Mouse (Mus musculus): Measurements from ENCODE around the gene Mif4gd. TPM values are rescaled to one million over a fixed set of nuclear protein-coding genes. Genes with fewer than 3 reads are reported as not detected.

Gene Mif4gd
- polyA plus RNA-seq, 1 experiment from 2014 or later: 37.6 TPM

DNA sequence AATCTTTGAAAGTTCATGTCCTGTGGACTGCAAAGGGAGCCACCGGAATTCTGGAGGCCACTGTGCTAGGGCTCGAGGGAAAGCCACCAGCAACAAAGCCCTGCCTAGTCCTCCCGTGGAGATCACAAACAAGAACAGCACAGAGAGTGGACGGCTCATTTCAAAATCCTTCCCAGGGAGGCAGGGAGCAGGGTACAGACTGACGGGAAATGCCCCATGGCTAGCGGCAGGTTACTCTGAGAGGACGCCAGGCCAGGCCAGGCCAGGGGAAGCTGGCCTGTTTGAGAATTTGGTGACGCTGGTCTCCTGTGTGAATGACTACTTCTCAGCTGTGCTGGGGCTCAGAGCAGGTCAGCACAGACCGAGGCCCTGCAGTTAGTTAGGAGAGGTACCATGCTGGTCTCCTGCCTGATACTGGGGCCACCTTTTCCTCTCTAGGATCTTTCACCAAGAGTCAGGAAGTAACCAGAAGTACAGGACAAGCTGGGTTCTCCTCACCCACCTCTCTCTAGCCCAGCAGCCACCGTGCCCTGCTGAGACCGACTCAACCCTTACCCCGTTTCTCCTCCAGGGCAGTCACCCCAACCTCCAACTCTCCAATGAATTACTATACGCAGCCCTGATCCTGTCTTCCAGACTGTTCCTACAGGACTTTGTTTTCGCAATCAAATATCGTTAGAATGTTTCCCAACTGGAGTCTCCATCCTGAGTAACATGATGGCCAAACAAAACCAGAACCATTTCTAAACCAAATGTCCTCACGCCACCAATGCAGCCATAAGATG is 6.2 kb upstream of the Mif4gd start:
- H3K9ac ChIP-seq: no peak overlapping the region
- peaks cover 80% of the 10 kb centered on the region for H3K36me3 ChIP-seq
- H3K4me2 ChIP-seq: no peak overlapping the region
- ATAC-seq (replicated peaks; ENCODE audit: low FRiP score): no peak
- H3K9me3 ChIP-seq (replicated peaks): no peaks in the 10 kb centered on the region
- peaks cover 22% of the 10 kb centered on the region for H3K4me1 ChIP-seq
- 88% methylated on average over 16 of the region's 16 CpGs for WGBS
- no peaks in the 10 kb centered on the region for H3K27me3 ChIP-seq
- no peak overlapping the region for H3K27ac ChIP-seq
- H3K4me3 ChIP-seq (replicated peaks): no peak overlapping the region

DNA sequence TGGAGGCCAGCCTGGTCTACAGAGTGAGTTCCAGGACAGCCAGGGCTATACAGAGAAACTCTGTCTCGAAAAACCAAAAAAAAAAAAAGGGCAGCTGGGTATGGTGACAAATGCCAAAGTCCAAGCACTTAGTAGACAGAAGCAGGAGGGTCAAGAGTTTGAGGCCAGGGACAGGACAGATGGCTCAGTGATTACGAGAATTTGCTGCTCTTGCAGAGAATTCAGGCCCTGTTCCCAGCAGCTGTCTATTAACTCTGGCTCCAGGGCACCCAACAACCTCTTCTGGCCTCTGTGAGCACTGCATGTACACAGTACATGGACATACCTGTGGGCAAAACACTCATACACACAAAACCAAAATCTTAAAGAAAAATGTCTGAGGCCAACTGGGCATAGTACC is 5.2 kb upstream of the Mif4gd start:
- Histone ChIP-seq H3K4me3 (replicated peaks) (no peak overlapping the region), H3K36me3 (peaks cover 72% of the 10 kb centered on the region), H3K27ac (no peak overlapping the region), H3K9me3 (replicated peaks) (no peaks in the 10 kb centered on the region), H3K4me2 (no peak overlapping the region), H3K4me1 (peaks cover 32% of the 10 kb centered on the region), H3K9ac (no peak overlapping the region), H3K27me3 (no peaks in the 10 kb centered on the region)
- ATAC-seq (replicated peaks; ENCODE audit: low FRiP score): no peak
- WGBS: 83% methylated on average over 2 of the region's 2 CpGs

DNA sequence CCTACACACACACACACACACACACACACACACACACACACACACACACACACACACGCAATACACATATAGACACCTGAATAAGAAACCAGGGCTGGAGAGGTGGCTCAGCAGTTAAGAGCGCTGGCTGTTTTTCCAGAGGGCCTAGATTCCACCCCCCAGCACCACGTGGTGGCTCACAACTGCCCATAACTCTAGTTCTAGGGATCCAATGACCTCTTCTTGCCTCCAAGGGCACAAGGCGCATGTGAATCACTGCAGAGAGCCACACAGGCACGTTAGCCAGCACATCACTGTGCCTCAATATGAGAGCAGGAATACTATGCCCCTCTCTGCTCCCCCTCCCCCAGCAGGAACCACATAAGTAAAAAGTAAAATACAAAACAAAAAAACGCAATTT is 4.1 kb upstream of the Mif4gd start:
- Histone ChIP-seq H3K36me3 (peaks cover 61% of the 10 kb centered on the region), H3K4me1 (peaks cover 38% of the 10 kb centered on the region), H3K4me2 (no peak overlapping the region), H3K27ac (no peak overlapping the region), H3K27me3 (no peaks in the 10 kb centered on the region), H3K4me3 (replicated peaks) (no peak overlapping the region), H3K9ac (no peak overlapping the region), H3K9me3 (replicated peaks) (no peaks in the 10 kb centered on the region)
- ATAC-seq (replicated peaks; ENCODE audit: low FRiP score): no peak
- 74% methylated on average over 6 of the region's 6 CpGs for WGBS

DNA sequence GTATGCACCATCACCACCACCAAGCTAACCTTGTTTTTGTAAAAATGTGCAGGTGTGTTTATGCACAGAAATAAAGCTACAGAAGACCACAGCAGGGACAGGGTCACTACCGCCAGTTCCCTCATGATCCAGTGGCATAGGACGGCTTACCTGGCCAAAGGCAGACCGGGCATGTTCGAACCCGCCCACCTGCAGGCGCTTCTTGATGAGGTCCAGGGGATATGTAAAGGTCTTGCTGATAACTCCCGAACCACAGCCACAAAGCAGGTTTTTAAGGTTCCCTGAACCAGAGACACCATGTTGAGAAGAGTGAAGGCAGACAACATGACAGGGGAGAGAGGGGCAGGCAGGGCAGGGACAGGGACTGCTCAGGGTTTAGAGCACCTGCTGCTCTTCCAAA is 3.6 kb upstream of the Mif4gd start:
- Histone ChIP-seq H3K27me3 (no peaks in the 10 kb centered on the region), H3K27ac (0 out of 2 replicates have a peak overlapping the region, but pooled peaks have one; percentile 99), H3K36me3 (peaks cover 58% of the 10 kb centered on the region), H3K9me3 (replicated peaks) (no peaks in the 10 kb centered on the region), H3K4me1 (peaks cover 43% of the 10 kb centered on the region), H3K4me2 (no peak overlapping the region), H3K9ac (no peak overlapping the region), H3K4me3 (replicated peaks) (no peak overlapping the region)
- WGBS: 92% methylated on average over 7 of the region's 7 CpGs
- no peak for ATAC-seq (replicated peaks; ENCODE audit: low FRiP score)

DNA sequence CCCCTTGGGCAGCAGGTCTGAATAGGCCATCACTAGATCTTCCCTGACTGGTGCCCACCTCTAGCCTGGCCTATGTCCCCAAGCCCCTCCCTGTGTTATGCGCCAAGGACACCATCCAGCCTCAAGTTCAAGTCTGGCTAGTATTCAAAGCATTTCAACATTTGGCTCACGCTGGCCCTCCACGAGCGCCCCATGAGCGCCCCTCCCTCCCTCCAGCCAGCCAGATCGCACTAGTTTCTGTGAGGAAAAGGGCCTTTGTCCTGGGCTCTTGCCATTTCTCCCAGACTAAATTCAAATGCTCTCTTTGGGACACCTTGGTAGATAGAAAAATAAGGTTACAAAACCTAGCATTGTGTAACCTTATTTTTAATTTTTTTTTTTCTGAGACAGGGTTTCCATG is 3.1 kb upstream of the Mif4gd start:
- no peak for ATAC-seq (replicated peaks; ENCODE audit: low FRiP score)
- Histone ChIP-seq H3K4me3 (replicated peaks) (no peak overlapping the region), H3K4me2 (no peak overlapping the region), H3K9ac (no peak overlapping the region), H3K9me3 (replicated peaks) (no peaks in the 10 kb centered on the region), H3K27me3 (no peaks in the 10 kb centered on the region), H3K4me1 (peaks cover 46% of the 10 kb centered on the region), H3K36me3 (peaks cover 53% of the 10 kb centered on the region), H3K27ac (peak overlapping the region; percentile 99; the same call in 1 of the 2 replicates)
- WGBS: 91% methylated on average over 6 of the region's 6 CpGs

DNA sequence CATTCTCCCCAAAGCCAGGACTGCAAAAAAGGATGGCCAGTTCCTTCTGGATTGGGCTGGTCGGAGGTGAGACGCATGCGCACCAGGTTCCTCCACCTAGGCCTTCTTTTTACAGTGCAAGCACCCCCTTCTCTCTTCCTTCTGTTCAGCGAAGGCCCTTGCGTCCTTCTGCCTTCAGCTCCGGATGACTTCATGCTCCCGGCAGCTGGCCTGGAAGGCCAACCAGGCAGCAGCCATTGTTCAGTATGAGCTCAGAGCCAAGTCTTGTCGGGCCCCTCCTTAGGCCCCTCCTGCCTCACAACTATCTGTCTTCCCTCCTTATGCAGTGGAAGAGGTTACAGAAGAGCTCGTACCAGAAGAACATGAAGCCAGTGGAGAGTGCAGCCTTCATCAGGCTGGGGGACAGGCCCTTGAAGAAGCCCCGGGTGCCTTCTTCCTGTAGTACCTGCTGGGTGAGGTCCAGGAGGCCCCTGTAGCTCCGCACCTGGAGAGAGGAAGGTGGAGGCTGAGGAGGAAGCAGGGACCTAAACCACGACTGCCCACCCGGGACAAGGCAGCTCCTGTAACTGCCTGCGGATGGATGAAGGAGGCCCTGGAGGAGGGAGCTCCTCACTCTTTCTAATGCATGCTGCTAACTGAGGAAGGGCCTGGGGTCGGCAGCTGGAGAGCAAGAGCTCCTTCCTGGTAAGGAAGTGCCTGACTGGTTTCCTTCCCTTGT is 2.5 kb upstream of the Mif4gd start:
- peaks cover 49% of the 10 kb centered on the region for H3K36me3 ChIP-seq
- WGBS: 78% methylated on average over 15 of the region's 15 CpGs
- H3K4me3 ChIP-seq (replicated peaks): no peak overlapping the region
- H3K9me3 ChIP-seq (replicated peaks): no peaks in the 10 kb centered on the region
- H3K4me1 ChIP-seq: peaks cover 46% of the 10 kb centered on the region
- no peak overlapping the region for H3K4me2 ChIP-seq
- H3K9ac ChIP-seq: peak overlapping the region; percentile 3; the same call in 1 of the 2 replicates
- no peaks in the 10 kb centered on the region for H3K27me3 ChIP-seq
- no peak for ATAC-seq (replicated peaks; ENCODE audit: low FRiP score)
- peak overlapping the region; percentile 99 for H3K27ac ChIP-seq

DNA sequence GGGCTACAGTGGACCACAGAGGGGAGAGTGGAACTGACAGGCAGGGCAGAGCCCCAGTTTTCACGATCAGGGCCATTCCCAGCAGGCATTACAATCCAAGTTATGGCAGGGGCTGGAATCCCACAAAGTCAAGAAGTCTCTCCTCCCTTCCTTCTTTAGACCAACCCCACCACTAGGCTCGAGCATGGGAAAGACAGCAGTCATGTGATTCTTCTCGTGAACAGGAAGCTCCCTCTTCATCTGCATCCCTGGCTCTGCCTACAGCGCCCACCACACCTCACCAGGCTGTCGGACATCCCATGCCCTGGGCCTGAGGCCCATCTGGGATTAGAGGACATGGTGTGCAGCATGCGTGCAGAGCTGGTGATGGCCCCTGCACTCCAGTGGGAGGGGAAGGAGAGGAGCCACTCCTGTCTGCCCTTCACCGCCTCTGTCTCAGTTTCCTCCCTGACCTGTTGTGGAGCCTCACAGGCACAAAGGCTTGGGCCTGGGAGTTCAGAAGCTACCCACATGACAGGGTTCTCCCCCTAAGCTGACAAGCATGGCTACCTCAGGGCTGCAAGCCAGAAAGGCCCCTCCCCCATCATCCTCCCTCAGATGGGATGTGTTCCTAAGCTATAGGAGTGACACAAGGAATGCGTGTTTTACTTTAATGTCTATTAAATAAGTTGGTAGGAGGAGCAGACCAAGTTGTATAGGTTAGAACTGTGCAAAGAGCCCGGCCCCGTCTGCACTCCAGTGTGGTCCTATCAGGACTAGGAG is 1.8 kb upstream of the Mif4gd start:
- Histone ChIP-seq H3K9ac (peak overlapping the region; percentile 3; the same call in 1 of the 2 replicates), H3K4me2 (no peak overlapping the region), H3K4me3 (replicated peaks) (no peak overlapping the region), H3K4me1 (peaks cover 47% of the 10 kb centered on the region), H3K36me3 (peaks cover 49% of the 10 kb centered on the region), H3K27ac (peak overlapping the region; percentile 99), H3K27me3 (no peaks in the 10 kb centered on the region), H3K9me3 (replicated peaks) (no peaks in the 10 kb centered on the region)
- 57% methylated on average over 10 of the region's 10 CpGs for WGBS
- ATAC-seq (replicated peaks; ENCODE audit: low FRiP score): peak; percentile 28

DNA sequence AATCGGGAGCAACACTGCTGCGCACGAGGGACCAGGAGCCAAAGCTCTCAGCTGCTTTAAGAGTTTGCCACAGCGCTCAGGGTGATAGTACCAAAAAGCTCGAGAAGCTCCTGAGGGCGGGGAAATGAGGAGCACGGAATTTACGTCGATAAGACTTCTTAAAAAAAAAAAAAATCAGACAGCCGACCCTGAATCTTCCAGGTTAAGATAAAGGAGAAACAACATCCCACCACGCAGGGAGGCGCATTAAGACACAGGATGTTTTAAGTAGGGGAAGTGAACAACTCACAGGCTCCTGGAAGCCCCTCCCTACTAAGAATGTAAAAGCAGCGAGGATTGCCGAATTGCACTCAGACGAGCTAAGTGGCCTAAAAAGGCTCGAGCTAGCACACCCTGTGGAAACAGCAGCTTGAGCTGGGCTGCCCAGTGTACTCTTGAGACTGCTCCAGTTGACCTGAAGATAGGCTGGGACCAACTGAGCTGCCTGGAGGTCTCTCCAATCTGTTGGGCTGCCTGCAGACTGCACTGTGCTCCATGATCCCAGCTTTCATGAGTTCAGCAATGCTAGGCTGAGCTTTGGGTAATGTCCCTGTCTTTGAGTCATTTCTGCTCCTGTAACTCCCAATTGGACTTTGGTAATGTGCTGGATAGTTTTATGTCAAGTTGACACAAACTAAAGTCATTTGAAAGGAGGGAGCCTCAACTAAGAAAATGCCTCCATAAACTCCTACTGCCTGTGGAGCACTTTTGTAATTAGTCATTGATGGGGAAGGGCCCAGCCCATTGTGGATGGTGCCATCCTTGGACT is 573 bp upstream of the Mif4gd start:
- ATAC-seq (replicated peaks; ENCODE audit: low FRiP score): 0 out of 2 replicates have a peak, but pooled peaks have one; percentile 2
- H3K4me3 ChIP-seq (replicated peaks): peak overlapping the region; percentile 83
- under 1% methylated on average over 16 of the region's 16 CpGs for WGBS
- peak overlapping the region; percentile 83 for H3K9ac ChIP-seq
- peaks cover 49% of the 10 kb centered on the region for H3K4me1 ChIP-seq
- no peaks in the 10 kb centered on the region for H3K9me3 ChIP-seq (replicated peaks)
- peak overlapping the region; percentile 93 for H3K4me2 ChIP-seq
- no peaks in the 10 kb centered on the region for H3K27me3 ChIP-seq
- peaks cover 50% of the 10 kb centered on the region for H3K36me3 ChIP-seq
- peak overlapping the region; percentile 99 for H3K27ac ChIP-seq

DNA sequence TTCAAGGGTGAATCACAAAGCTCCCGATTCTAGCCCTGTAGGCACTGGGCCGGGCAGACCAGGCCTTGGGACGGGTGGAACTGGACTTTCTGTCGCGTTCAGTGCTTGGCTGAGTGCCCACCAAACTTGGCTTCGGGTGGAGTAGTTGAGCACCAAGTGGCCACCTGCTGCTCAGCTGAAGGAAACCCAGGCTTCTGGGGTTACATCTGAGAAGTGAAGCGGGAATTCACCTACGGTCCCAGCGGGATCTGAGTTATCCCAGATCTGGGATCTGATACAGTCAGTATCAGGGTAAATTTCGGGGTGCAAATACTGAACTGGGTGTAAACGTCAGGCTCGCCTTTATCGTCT is 735 bp downstream of the Mif4gd start:
- under 1% methylated on average over 13 of the region's 13 CpGs for WGBS
- no peaks in the 10 kb centered on the region for H3K9me3 ChIP-seq (replicated peaks)
- H3K4me3 ChIP-seq (replicated peaks): peak overlapping the region; percentile 83
- H3K36me3 ChIP-seq: peaks cover 55% of the 10 kb centered on the region
- ATAC-seq (replicated peaks; ENCODE audit: low FRiP score): peak; percentile 29
- H3K4me1 ChIP-seq: peaks cover 49% of the 10 kb centered on the region
- H3K4me2 ChIP-seq: peak overlapping the region; percentile 93
- peak overlapping the region; percentile 99 for H3K27ac ChIP-seq
- peak overlapping the region; percentile 83 for H3K9ac ChIP-seq
- H3K27me3 ChIP-seq: no peaks in the 10 kb centered on the region

DNA sequence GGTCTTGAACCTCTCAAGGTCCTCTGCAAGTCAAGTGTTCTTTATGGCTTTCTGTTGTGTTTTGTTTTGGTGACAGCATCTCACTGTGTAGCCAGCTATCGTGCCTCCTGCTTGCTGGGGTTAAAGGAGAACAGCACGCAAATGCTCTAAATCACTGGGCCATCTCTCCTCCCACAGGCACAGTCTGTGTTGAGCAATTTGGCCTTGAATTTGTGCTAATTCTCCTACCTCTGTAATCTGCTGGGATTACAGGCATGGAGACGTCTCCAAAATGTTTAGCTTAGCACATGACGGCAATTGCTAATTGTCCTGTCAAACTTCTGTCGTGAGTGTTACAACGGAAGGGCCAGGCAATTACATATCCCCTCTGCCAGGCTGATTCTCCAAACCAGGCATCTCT is 1.6 kb downstream of the Mif4gd start:
- Histone ChIP-seq H3K27me3 (no peaks in the 10 kb centered on the region), H3K27ac (no peak overlapping the region), H3K36me3 (peaks cover 58% of the 10 kb centered on the region), H3K9me3 (replicated peaks) (no peaks in the 10 kb centered on the region), H3K4me2 (peak overlapping the region; percentile 93), H3K4me3 (replicated peaks) (0 out of 2 replicates have a peak overlapping the region, but pooled peaks have one; percentile 2), H3K9ac (no peak overlapping the region), H3K4me1 (peaks cover 47% of the 10 kb centered on the region)
- WGBS: 49% methylated on average over 6 of the region's 6 CpGs
- no peak for ATAC-seq (replicated peaks; ENCODE audit: low FRiP score)

DNA sequence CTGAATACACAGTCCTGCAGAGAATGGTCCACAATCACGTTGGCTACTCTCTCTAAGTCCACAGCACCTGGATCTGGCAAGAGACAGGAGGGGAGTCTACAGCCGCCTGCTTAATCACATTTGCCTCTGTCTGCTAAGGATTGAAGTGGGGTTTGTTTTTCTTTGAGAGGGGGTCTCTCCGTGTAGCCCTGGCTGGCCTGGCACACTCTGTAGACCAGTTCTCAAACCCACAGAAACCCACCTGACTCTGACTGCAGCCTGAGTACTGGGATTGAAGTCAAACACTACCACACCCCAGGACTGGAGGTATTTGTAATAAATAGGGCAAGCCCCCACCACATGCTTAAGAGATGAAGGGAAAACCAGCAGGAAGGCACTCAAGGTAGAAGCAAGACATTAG is 3.2 kb downstream of the Mif4gd start:
- no peak for ATAC-seq (replicated peaks; ENCODE audit: low FRiP score)
- 73% methylated on average over 3 of the region's 3 CpGs for WGBS
- no peak overlapping the region for H3K4me3 ChIP-seq (replicated peaks)
- peaks cover 46% of the 10 kb centered on the region for H3K4me1 ChIP-seq
- no peak overlapping the region for H3K27ac ChIP-seq
- H3K27me3 ChIP-seq: no peaks in the 10 kb centered on the region
- no peaks in the 10 kb centered on the region for H3K9me3 ChIP-seq (replicated peaks)
- H3K36me3 ChIP-seq: peaks cover 53% of the 10 kb centered on the region
- no peak overlapping the region for H3K4me2 ChIP-seq
- no peak overlapping the region for H3K9ac ChIP-seq

Measured in kidney, embryonic 15.5 days (tissue).